Mouse (Mus musculus) midbrain, embryonic 11.5 days (tissue): ENCODE measurements at regions not wholly inside any gene's neighbourhood (a gene's known extent, or its start where the extent isn't known, plus 50 kb on each side); places are given as distances from the start of the nearest gene placed in this dataset.
A peak's percentile ranks its signal among the peaks of the same experiment; 100 is the strongest.

Experiments used
- ATAC-seq: fragments of 200-750 bp; cut with Nextera tagmentation; 2 replicates; pipeline ENCODE4 v1.8.0; 2017; ENCODE audit warnings: moderate TSS enrichment, moderate library complexity; ENCODE audit not compliant: low FRiP score
- DNase-seq: peaks from one replicate; pipeline ENCODE4 v3.0.0; 2015; ENCODE audit warnings: low spot score; ENCODE audit errors: missing footprints
- H3K27ac ChIP-seq: fragments of 300-500 bp; sonication (generic); 2 replicates; pipeline ENCODE4 v1.5.1; 2014; ENCODE audit warnings: low read depth, low read length
- H3K27me3 ChIP-seq: fragments of 300-500 bp; sonication (generic); 2 replicates; pipeline ENCODE4 v1.6.1; 2014; ENCODE audit warnings: mild to moderate bottlenecking, low read length, moderate library complexity, mixed read lengths; ENCODE audit not compliant: control insufficient read depth, insufficient read depth
- H3K36me3 ChIP-seq: fragments of 300-500 bp; sonication (generic); 2 replicates; pipeline ENCODE4 v1.6.1; 2014; ENCODE audit warnings: mild to moderate bottlenecking, low read length, moderate library complexity, mixed read lengths; ENCODE audit not compliant: control insufficient read depth, insufficient read depth
- H3K4me1 ChIP-seq: fragments of 300-500 bp; sonication (generic); 2 replicates; pipeline ENCODE4 v1.6.1; 2014; ENCODE audit warnings: low read length; ENCODE audit not compliant: control insufficient read depth, insufficient read depth
- H3K4me2 ChIP-seq: fragments of 300-500 bp; sonication (generic); 2 replicates; pipeline ENCODE4 v1.6.1; 2014; ENCODE audit warnings: mild to moderate bottlenecking, moderate library complexity
- H3K4me3 ChIP-seq: fragments of 300-500 bp; sonication (generic); 2 replicates; pipeline ENCODE4 v1.5.1; 2014; ENCODE audit warnings: low read depth, low read length
- H3K9ac ChIP-seq: fragments of 300-500 bp; sonication (generic); 2 replicates; pipeline ENCODE4 v1.6.1; 2014; ENCODE audit warnings: low read length
- H3K9me3 ChIP-seq: fragments of 300-500 bp; sonication (generic); 2 replicates; pipeline ENCODE4 v1.6.1; 2016; ENCODE audit warnings: low read length; ENCODE audit not compliant: control insufficient read depth
- WGBS: fragments of 180-500 bp; shearing (Covaris S2); extraction: QIAGEN DNeasy Blood & Tissue Kit; methylation state at CpG from one replicate; pipeline ENCODE4 v1.1.7; 2014; 5-methylcytosine and 5-hydroxymethylcytosine counted together

- WGBS: 79% methylated on average over 3 of the region's 3 CpGs
- Histone ChIP-seq H3K27ac (no peak overlapping the region), H3K9me3 (no peaks in the 10 kb centered on the region), H3K4me3 (no peak overlapping the region), H3K4me1 (no peaks in the 10 kb centered on the region), H3K4me2 (no peak overlapping the region), H3K36me3 (no peaks in the 10 kb centered on the region), H3K27me3 (no peaks in the 10 kb centered on the region), H3K9ac (no peak overlapping the region)
- ATAC-seq (no peak), DNase-seq (no peak)
Observed at GRCm38 (mm10) chr5:116823260-116823659, 231.6 kb upstream of the Srrm4 start.

- H3K4me2 ChIP-seq: peak overlapping the region; percentile 3; the same call in 1 of the 2 replicates
- no peak overlapping the region for H3K9ac ChIP-seq
- 28% methylated on average over 14 of the region's 14 CpGs for WGBS
- no peaks in the 10 kb centered on the region for H3K27me3 ChIP-seq
- no peaks in the 10 kb centered on the region for H3K9me3 ChIP-seq
- no peak overlapping the region for H3K27ac ChIP-seq
- no peaks in the 10 kb centered on the region for H3K4me1 ChIP-seq
- H3K4me3 ChIP-seq: no peak overlapping the region
- DNase-seq (no peak), ATAC-seq (0 out of 2 replicates have a peak, but pooled peaks have one; percentile 46)
- no peaks in the 10 kb centered on the region for H3K36me3 ChIP-seq
Observed at GRCm38 (mm10) chr5:116822141-116822540, 230.5 kb upstream of the Srrm4 start.

GRCm38 (mm10) chr5:116809799-116810198 is 218.2 kb upstream of the Srrm4 start:
- Histone ChIP-seq H3K9me3 (no peaks in the 10 kb centered on the region), H3K27ac (peak overlapping the region; percentile 59), H3K4me2 (peak overlapping the region; percentile 33), H3K4me1 (peaks cover 12% of the 10 kb centered on the region), H3K27me3 (no peaks in the 10 kb centered on the region), H3K9ac (peak overlapping the region; percentile 24), H3K36me3 (no peaks in the 10 kb centered on the region), H3K4me3 (0 out of 2 replicates have a peak overlapping the region, but pooled peaks have one; percentile 6)
- DNase-seq (no peak), ATAC-seq (peak; percentile 60)
- 28% methylated on average over 2 of the region's 2 CpGs for WGBS

- DNase-seq (peak; percentile 95), ATAC-seq (peak; percentile 93)
- Histone ChIP-seq H3K4me1 (peaks cover 12% of the 10 kb centered on the region), H3K4me2 (peak overlapping the region; percentile 33), H3K36me3 (no peaks in the 10 kb centered on the region), H3K4me3 (0 out of 2 replicates have a peak overlapping the region, but pooled peaks have one; percentile 6), H3K9ac (peak overlapping the region; percentile 24), H3K27me3 (no peaks in the 10 kb centered on the region), H3K9me3 (no peaks in the 10 kb centered on the region), H3K27ac (peak overlapping the region; percentile 59)
- 17% methylated on average over 17 of the region's 17 CpGs for WGBS
Observed at GRCm38 (mm10) chr5:116809001-116809759, 217.6 kb upstream of the Srrm4 start.

- H3K4me2 ChIP-seq: no peak overlapping the region
- no peaks in the 10 kb centered on the region for H3K36me3 ChIP-seq
- no peaks in the 10 kb centered on the region for H3K9me3 ChIP-seq
- no peak overlapping the region for H3K27ac ChIP-seq
- DNase-seq: no peak
- WGBS: 61% methylated on average over 2 of the region's 2 CpGs
- no peaks in the 10 kb centered on the region for H3K27me3 ChIP-seq
- no peak for ATAC-seq
- no peak overlapping the region for H3K4me3 ChIP-seq
- H3K9ac ChIP-seq: no peak overlapping the region
- H3K4me1 ChIP-seq: 0 out of 2 replicates have a peak, but pooled peaks cover 3% of the 10 kb centered on the region
Observed at GRCm38 (mm10) chr5:116797460-116797859, 205.8 kb upstream of the Srrm4 start.

GRCm38 (mm10) chr5:116795169-116795568 is 203.6 kb upstream of the Srrm4 start:
- Histone ChIP-seq H3K9ac (no peak overlapping the region), H3K9me3 (no peaks in the 10 kb centered on the region), H3K4me2 (no peak overlapping the region), H3K27me3 (no peaks in the 10 kb centered on the region), H3K4me3 (no peak overlapping the region), H3K36me3 (no peaks in the 10 kb centered on the region), H3K27ac (no peak overlapping the region), H3K4me1 (0 out of 2 replicates have a peak, but pooled peaks cover 3% of the 10 kb centered on the region)
- 40% methylated on average over 5 of the region's 5 CpGs for WGBS
- DNase-seq (no peak), ATAC-seq (no peak)

GRCm38 (mm10) chr5:116790419-116790818 is 198.8 kb upstream of the Srrm4 start:
- no peak overlapping the region for H3K4me3 ChIP-seq
- WGBS: 82% methylated on average over 8 of the region's 8 CpGs
- H3K4me1 ChIP-seq: 0 out of 2 replicates have a peak, but pooled peaks cover 3% of the 10 kb centered on the region
- no peaks in the 10 kb centered on the region for H3K27me3 ChIP-seq
- H3K36me3 ChIP-seq: no peaks in the 10 kb centered on the region
- H3K9me3 ChIP-seq: no peaks in the 10 kb centered on the region
- DNase-seq: no peak
- ATAC-seq: no peak
- H3K4me2 ChIP-seq: no peak overlapping the region
- H3K27ac ChIP-seq: no peak overlapping the region
- no peak overlapping the region for H3K9ac ChIP-seq

- no peaks in the 10 kb centered on the region for H3K4me1 ChIP-seq
- no peak overlapping the region for H3K27ac ChIP-seq
- no peaks in the 10 kb centered on the region for H3K36me3 ChIP-seq
- no peaks in the 10 kb centered on the region for H3K27me3 ChIP-seq
- no peak overlapping the region for H3K4me2 ChIP-seq
- no peak overlapping the region for H3K9ac ChIP-seq
- no peaks in the 10 kb centered on the region for H3K9me3 ChIP-seq
- DNase-seq (no peak), ATAC-seq (no peak)
- no peak overlapping the region for H3K4me3 ChIP-seq
- WGBS: 88% methylated on average over 9 of the region's 9 CpGs
Observed at GRCm38 (mm10) chr5:116789859-116790258, 198.2 kb upstream of the Srrm4 start.

- no peak overlapping the region for H3K9ac ChIP-seq
- H3K4me2 ChIP-seq: no peak overlapping the region
- H3K4me3 ChIP-seq: no peak overlapping the region
- H3K27me3 ChIP-seq: no peaks in the 10 kb centered on the region
- DNase-seq (no peak), ATAC-seq (no peak)
- H3K4me1 ChIP-seq: no peaks in the 10 kb centered on the region
- H3K36me3 ChIP-seq: no peaks in the 10 kb centered on the region
- no peaks in the 10 kb centered on the region for H3K9me3 ChIP-seq
- WGBS: 43% methylated on average over 2 of the region's 2 CpGs
- H3K27ac ChIP-seq: no peak overlapping the region
Observed at GRCm38 (mm10) chr5:116776450-116776849, 184.8 kb upstream of the Srrm4 start.
